Mouse (Mus musculus) liver, postnatal 0 days (tissue): ENCODE results near the gene Samd7.

Source experiments
- CTCF ChIP-seq: sonication (generic); IDR thresholded peaks from 2 replicates; pipeline ENCODE4 v1.5.1; 2016; ENCODE audit warnings: antibody characterized with exemption, low read depth
- EP300 ChIP-seq: IDR thresholded peaks from 2 replicates; pipeline ENCODE4 v1.6.1; 2016; ENCODE audit warnings: antibody characterized with exemption, low read depth, mild to moderate bottlenecking

DNA sequence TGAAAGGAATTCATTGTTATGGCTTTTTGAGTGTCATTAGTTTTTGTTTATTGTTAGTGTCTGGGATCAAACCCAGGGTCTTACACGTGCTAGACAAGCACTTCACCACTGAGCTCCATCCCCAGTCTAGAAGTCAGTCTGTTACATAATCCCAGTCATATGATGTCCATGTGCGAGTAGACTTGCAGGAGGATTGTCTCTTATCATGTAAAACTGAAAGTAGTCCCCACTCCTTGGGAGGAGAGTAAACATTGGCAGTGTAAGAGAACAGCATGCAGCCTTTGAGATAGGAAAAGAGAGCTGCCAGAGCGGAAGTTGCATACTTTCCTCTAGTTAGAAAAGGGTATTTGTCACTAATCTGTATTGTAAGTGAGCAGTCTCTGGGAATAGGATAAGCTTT, 66.8 kb downstream of the Samd7 start:
- TF ChIP-seq EP300 (no peak), CTCF (no peak)
